Mouse (Mus musculus): ENCODE data around the gene 2610528J11Rik.
"Not testable (repeated sequence)": the region's sequence is repeated elsewhere in the genome, so short reads cannot be mapped to it uniquely, and the experiment has no call there.

Gene 2610528J11Rik

GRCm38 (mm10) chr4:118542510-118543157 lies 15.8 kb downstream of the 2610528J11Rik start:
- DNase-seq (ENCODE audit: low read depth): no peak

- DNase-seq (ENCODE audit: low read depth): no peak
Observed at GRCm38 (mm10) chr4:118543158-118543530, 16.3 kb downstream of the 2610528J11Rik start.

GRCm38 (mm10) chr4:118543592-118544260 lies 16.9 kb downstream of the 2610528J11Rik start, which contains the start of gene Tmem125:
Gene Tmem125, minus strand, starts transcription at chr4:118544044.
- DNase-seq (ENCODE audit: low read depth): no peak

- DNase-seq (ENCODE audit: low read depth): no peak
Observed at GRCm38 (mm10) chr4:118544441-118545127, 17.8 kb downstream of the 2610528J11Rik start.

- DNase-seq (ENCODE audit: low read depth): not testable (repeated sequence)
Observed at GRCm38 (mm10) chr4:118547424-118548129, 20.8 kb downstream of the 2610528J11Rik start.

GRCm38 (mm10) chr4:118548130-118548480 lies 21.3 kb downstream of the 2610528J11Rik start:
- DNase-seq (ENCODE audit: low read depth): peak; percentile 75

GRCm38 (mm10) chr4:118553039-118553649 lies 26.3 kb downstream of the 2610528J11Rik start:
- no peak for DNase-seq (ENCODE audit: low read depth)

- peak; percentile 83 for DNase-seq (ENCODE audit: low read depth)
Observed at GRCm38 (mm10) chr4:118564062-118564925, 37.5 kb downstream of the 2610528J11Rik start.

GRCm38 (mm10) chr4:118564926-118565279 lies 38.1 kb downstream of the 2610528J11Rik start:
- DNase-seq (ENCODE audit: low read depth): no peak

- DNase-seq (ENCODE audit: low read depth): peak; percentile 88
Observed at GRCm38 (mm10) chr4:118566161-118566676, 39.4 kb downstream of the 2610528J11Rik start.

GRCm38 (mm10) chr4:118568709-118569108 lies 41.9 kb downstream of the 2610528J11Rik start:
- DNase-seq (ENCODE audit: low read depth): no peak

GRCm38 (mm10) chr4:118569320-118569719 lies 42.5 kb downstream of the 2610528J11Rik start:
- DNase-seq (ENCODE audit: low read depth): no peak

- DNase-seq (ENCODE audit: low read depth): no peak
Observed at GRCm38 (mm10) chr4:118571441-118571840, 44.6 kb downstream of the 2610528J11Rik start.

GRCm38 (mm10) chr4:118576097-118576496 lies 49.3 kb downstream of the 2610528J11Rik start:
- peak; percentile 95 for DNase-seq (ENCODE audit: low read depth)

GRCm38 (mm10) chr4:118579313-118579712 lies 52.5 kb downstream of the 2610528J11Rik start:
- DNase-seq (ENCODE audit: low read depth): peak; percentile 45

Data from NIH3T3 (cell line).